Mouse (Mus musculus) embryonic stem cell, embryonic (primary cell): Measurements from ENCODE around the gene Ccdc188.

Experiments
- CTCF ChIA-PET, 4 experiments: fragments of 300-600 bp in 2 of 4; fragments of 350-600 bp in 2 of 4; sonication (Branson Sonifier 250); formaldehyde crosslinking; loops; one replicate each; lab custom pipeline; 2022; ENCODE audit warnings: inconsistent platforms in 2 of 4; lab: Charles Lee
- POLR2A ChIA-PET, 4 experiments: fragments of 300-600 bp in 2 of 4; fragments of 350-600 bp in 2 of 4; sonication (Branson Sonifier 250); formaldehyde crosslinking; loops; one replicate each; lab custom pipeline; 2022; ENCODE audit warnings: antibody characterized with exemption in 4 of 4, inconsistent platforms in 1 of 4; lab: Charles Lee

Ccdc188 gene

GRCm38 (mm10) chr16:18195068-18195467 is 22.6 kb upstream of the Ccdc188 start:
- POLR2A ChIA-PET, result interaction anchor here in 2 of 4 experiments (0.7 to 2.2 kb wide), 20 partner anchors 8 to 303 kb away, joined by 3 to 13 read pairs (median 4); partner anchors contain the start of genes Gm20518 (in 1 of the 2), Ranbp1 (in 1 of the 2), Slc25a1 (in 1 of the 2) and Trmt2a (in 1 of the 2)
- CTCF ChIA-PET, result interaction anchor here (0.6 to 12.7 kb wide), 14 partner anchors 8 to 248 kb away, joined by 3 to 78 read pairs (median 4); partner anchors contain the start of gene Dgcr6 (in 1 of the 4)

GRCm38 (mm10) chr16:18195561-18195960 is 22.1 kb upstream of the Ccdc188 start:
- CTCF ChIA-PET, result interaction anchor here in 3 of 4 experiments (0.7 to 12.7 kb wide), 7 partner anchors 16 to 248 kb away, joined by 3 to 78 read pairs (median 10); no protein-coding TSS in a partner anchor

GRCm38 (mm10) chr16:18197881-18198280 is 19.8 kb upstream of the Ccdc188 start:
- ChIA-PET POLR2A (interaction anchor here in 2 of 4 experiments (0.7 kb wide), 2 partner anchors 13 to 47 kb away, joined by 3 read pairs; no protein-coding TSS in a partner anchor), CTCF (interaction anchor here in 3 of 4 experiments (0.6 to 12.7 kb wide), 5 partner anchors 13 to 221 kb away, joined by 3 to 78 read pairs (median 9); no protein-coding TSS in a partner anchor)

More at GRCm38 (mm10) chr16:18195561-18195960, 22.1 kb upstream of the Ccdc188 start:
- POLR2A ChIA-PET, result interaction anchor here in 2 of 4 experiments (0.9 to 2.2 kb wide), 9 partner anchors 8 to 304 kb away, joined by 3 to 13 read pairs (median 5); partner anchors contain the start of gene Gm20518 (in 1 of the 2)

GRCm38 (mm10) chr16:18198365-18199098 is 19.1 kb upstream of the Ccdc188 start:
- CTCF ChIA-PET, result interaction anchor here in 2 of 4 experiments (1.3 to 12.7 kb wide), 4 partner anchors 13 to 350 kb away, joined by 3 to 78 read pairs (median 40); no protein-coding TSS in a partner anchor
- POLR2A ChIA-PET, result no interaction called here

GRCm38 (mm10) chr16:18200062-18200461 is 17.6 kb upstream of the Ccdc188 start:
- ChIA-PET CTCF (interaction anchor here (0.7 to 12.7 kb wide), 6 partner anchors 10 to 28 kb away, joined by 3 to 78 read pairs (median 4); no protein-coding TSS in a partner anchor), POLR2A (interaction anchor here in 2 of 4 experiments (0.5 to 1.0 kb wide), 3 partner anchors 35 to 134 kb away, joined by 3 to 4 read pairs (median 3); no protein-coding TSS in a partner anchor)

GRCm38 (mm10) chr16:18201620-18202019 is 16.1 kb upstream of the Ccdc188 start:
- ChIA-PET POLR2A (interaction anchor here in 3 of 4 experiments (1.0 to 1.7 kb wide), 5 partner anchors 10 to 112 kb away, joined by 3 to 4 read pairs (median 3); partner anchors contain the start of genes Ranbp1 (in 1 of the 3) and Trmt2a (in 1 of the 3)), CTCF (interaction anchor here (0.5 to 12.7 kb wide), 11 partner anchors 9 to 475 kb away, joined by 3 to 78 read pairs (median 4); partner anchors contain the start of gene Dgcr6 (in 1 of the 4))

GRCm38 (mm10) chr16:18202061-18202460 is 15.6 kb upstream of the Ccdc188 start:
- ChIA-PET CTCF (interaction anchor here in 3 of 4 experiments (0.7 to 12.7 kb wide), 12 partner anchors 8 to 94 kb away, joined by 3 to 78 read pairs (median 4); no protein-coding TSS in a partner anchor), POLR2A (interaction anchor here in 3 of 4 experiments (1.1 to 1.7 kb wide), 3 partner anchors 13 to 113 kb away, joined by 3 to 4 read pairs (median 3); partner anchors contain the start of genes Ranbp1 (in 1 of the 3) and Trmt2a (in 1 of the 3))

GRCm38 (mm10) chr16:18203430-18204091 is 14.1 kb upstream of the Ccdc188 start:
- ChIA-PET CTCF (interaction anchor here (0.5 to 12.7 kb wide), 14 partner anchors 8 to 373 kb away, joined by 3 to 78 read pairs (median 4); no protein-coding TSS in a partner anchor), POLR2A (interaction anchor here in 2 of 4 experiments (0.7 to 1.5 kb wide), 4 partner anchors 9 to 1327 kb away, joined by 3 to 5 read pairs (median 4); no protein-coding TSS in a partner anchor)

GRCm38 (mm10) chr16:18210701-18211416 is 6.8 kb upstream of the Ccdc188 start:
- CTCF ChIA-PET, result interaction anchor here (0.5 to 4.4 kb wide), 129 partner anchors 8 to 1224 kb away, joined by 3 to 107 read pairs (median 4); partner anchors contain the start of genes Dgcr6 (in 3 of the 4), Gm20518 (in 1 of the 4), Klhl22 (in 1 of the 4) and Prodh (in 1 of the 4)
- POLR2A ChIA-PET, result interaction anchor here (0.5 to 2.2 kb wide), 22 partner anchors 13 to 573 kb away, joined by 3 to 12 read pairs (median 5); partner anchors contain the start of genes Dgcr6 (in 1 of the 4), Prodh (in 1 of the 4), Ranbp1 (in 1 of the 4) and Slc25a1 (in 1 of the 4)

- CTCF ChIA-PET, result interaction anchor here (0.5 to 4.4 kb wide), 99 partner anchors 9 to 1225 kb away, joined by 3 to 107 read pairs (median 5); partner anchors contain the start of genes Dgcr6 (in 4 of the 4), Gm20518 (in 1 of the 4), Prodh (in 1 of the 4) and Ranbp1 (in 1 of the 4)
Observed at GRCm38 (mm10) chr16:18211417-18212171, 6.1 kb upstream of the Ccdc188 start.

GRCm38 (mm10) chr16:18213689-18214088 is 4.0 kb upstream of the Ccdc188 start:
- ChIA-PET POLR2A (interaction anchor here in 1 of 4 experiments (2.0 kb wide), 1 partner anchor 125 kb away, joined by 6 read pairs; no protein-coding TSS in a partner anchor), CTCF (interaction anchor here in 3 of 4 experiments (0.9 to 4.4 kb wide), 4 partner anchors 10 to 105 kb away, joined by 3 to 107 read pairs (median 4); no protein-coding TSS in a partner anchor)

More at GRCm38 (mm10) chr16:18211417-18212171, 6.1 kb upstream of the Ccdc188 start:
- POLR2A ChIA-PET, result interaction anchor here in 3 of 4 experiments (0.5 to 2.2 kb wide), 23 partner anchors 11 to 572 kb away, joined by 3 to 12 read pairs (median 5); partner anchors contain the start of genes Dgcr6 (in 1 of the 3), Prodh (in 1 of the 3), Ranbp1 (in 1 of the 3) and Slc25a1 (in 1 of the 3)

- CTCF ChIA-PET, result interaction anchor here in 3 of 4 experiments (0.6 to 2.1 kb wide), 4 partner anchors 12 to 386 kb away, joined by 3 to 5 read pairs (median 4); no protein-coding TSS in a partner anchor
- POLR2A ChIA-PET, result interaction anchor here in 2 of 4 experiments (0.6 to 1.4 kb wide), 4 partner anchors 96 to 190 kb away, joined by 3 to 4 read pairs (median 3); partner anchors contain the start of gene Prodh (in 1 of the 2)
Observed at GRCm38 (mm10) chr16:18214858-18215257, 2.8 kb upstream of the Ccdc188 start.

- ChIA-PET POLR2A (interaction anchor here in 3 of 4 experiments (0.6 to 11.0 kb wide), 13 partner anchors 11 to 201 kb away, joined by 3 to 63 read pairs (median 5); partner anchors contain the start of genes Zdhhc8 (in 2 of the 3) and Trmt2a (in 1 of the 3)), CTCF (interaction anchor here in 3 of 4 experiments (0.9 to 1.0 kb wide), 4 partner anchors 8 to 370 kb away, joined by 3 read pairs; no protein-coding TSS in a partner anchor)
Observed at GRCm38 (mm10) chr16:18218580-18218996, 909 bp downstream of the Ccdc188 start.

GRCm38 (mm10) chr16:18220001-18220400 is 2.3 kb downstream of the Ccdc188 start:
- ChIA-PET POLR2A (interaction anchor here in 2 of 4 experiments (0.6 to 11.0 kb wide), 4 partner anchors 16 to 154 kb away, joined by 3 to 63 read pairs (median 3); partner anchors contain the start of genes Ranbp1 (in 1 of the 2), Trmt2a (in 1 of the 2) and Zdhhc8 (in 1 of the 2)), CTCF (interaction anchor here in 2 of 4 experiments (1.0 to 7.8 kb wide), 2 partner anchors 8 to 9 kb away, joined by 5 to 42 read pairs; no protein-coding TSS in a partner anchor)
